Mouse (Mus musculus): ENCODE results near the gene Prrc2a.

The Prrc2a gene

DNA sequence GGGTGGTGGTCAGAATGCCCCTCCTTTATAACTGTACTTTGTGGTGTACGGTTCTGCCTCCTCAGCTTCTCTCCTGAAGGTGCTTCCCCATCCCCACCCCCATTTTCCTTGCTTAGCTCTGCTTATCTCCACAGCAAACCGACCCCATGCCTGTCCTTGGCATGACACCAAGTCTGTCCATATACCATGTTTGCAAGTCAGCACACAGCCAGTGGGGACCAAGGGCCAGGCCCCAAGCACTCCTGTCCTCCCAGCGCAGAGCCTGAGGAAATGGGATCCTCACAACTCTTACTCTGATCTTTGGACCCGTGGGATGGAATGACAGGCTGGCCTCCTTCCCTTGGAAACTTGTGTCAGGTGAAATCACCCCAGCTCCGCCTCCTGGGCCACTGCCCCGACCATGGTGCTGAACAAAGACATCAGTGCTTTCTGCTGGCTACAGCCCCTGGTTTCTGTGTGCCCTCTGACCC, 61.4 kb downstream of the Prrc2a start:
- DNase-seq (ENCODE audit: low spot score): no peak

DNA sequence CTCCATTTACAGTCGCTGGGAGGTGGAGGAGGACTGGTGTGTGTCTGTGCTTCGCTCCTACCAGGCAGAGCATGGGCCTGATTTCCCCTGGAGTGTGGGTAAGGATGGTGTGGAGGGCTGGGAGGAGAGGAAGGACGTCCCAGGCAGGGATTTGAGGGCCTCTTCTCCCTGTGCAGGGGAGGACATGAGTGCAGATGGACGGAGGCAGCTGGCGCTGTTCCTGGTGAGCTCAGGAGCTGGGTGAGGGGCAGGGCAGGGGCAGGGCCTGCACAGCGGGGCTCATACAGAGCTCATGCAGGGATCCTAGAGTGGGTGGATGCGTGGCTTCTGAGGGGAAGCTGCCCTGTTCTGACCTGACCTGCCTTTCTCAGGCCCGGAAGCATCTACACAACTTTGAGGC, 62.4 kb downstream of the Prrc2a start:
- no peak for DNase-seq (ENCODE audit: low spot score)

DNA sequence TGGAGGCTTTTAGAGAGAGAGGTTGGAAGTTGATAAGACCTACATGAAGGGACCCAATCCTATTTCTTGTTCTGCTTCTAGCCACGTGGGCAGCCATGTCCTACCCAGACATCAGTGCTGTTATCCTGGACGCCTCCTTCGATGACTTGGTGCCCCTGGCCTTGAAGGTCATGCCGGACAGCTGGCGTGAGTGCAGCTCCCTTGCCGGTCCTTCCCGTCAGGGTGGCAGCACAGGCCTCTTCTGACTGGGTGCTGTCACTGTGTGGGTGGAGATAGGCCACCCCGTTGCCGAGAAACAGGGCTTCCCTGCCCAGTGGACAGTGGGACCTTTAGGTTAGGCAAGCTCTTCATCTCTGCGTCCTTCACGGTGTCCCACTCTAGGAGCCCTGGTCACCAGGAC, 63.5 kb downstream of the Prrc2a start:
- no peak for DNase-seq (ENCODE audit: low spot score)

DNA sequence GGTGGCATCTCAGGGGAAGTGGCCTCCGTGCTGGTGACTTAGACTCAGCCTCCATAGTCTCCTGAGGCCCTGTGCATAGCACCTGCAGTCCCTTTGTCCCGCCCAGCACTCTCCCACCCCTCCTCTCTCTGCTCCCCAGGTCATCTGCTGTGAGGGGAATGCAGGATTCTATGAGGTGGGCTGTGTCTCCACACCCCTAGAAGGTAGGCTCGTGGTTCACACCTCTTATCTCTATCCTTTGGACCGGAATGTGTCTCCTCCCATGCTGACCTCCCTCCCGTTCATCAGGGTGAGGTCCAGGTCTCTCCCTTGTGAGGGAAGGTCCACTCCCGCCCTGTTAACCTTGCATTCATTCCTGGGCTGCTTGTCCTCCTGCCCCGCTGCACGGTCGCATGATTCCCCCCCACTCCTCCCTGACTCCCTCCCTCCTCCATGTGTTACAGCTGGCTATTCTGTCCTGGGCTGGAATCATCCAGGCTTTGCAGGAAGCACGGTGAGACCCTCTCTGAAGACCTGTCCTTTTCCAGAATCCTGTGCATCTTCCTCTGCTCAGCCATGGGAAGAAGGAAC, 64.4 kb downstream of the Prrc2a start:
- no peak for DNase-seq (ENCODE audit: low spot score)

All from ovary, postnatal 10 days (tissue).